9 mouse cellular contexts compared by ENCODE assay signal in genomic region chr8:22039468-22040152, GRCm38 (mm10). TPM values are rescaled to one million over a fixed set of nuclear protein-coding genes. Genes with fewer than 3 reads are reported as not detected.
DNase-seq lines count a peak whose midpoint lies in the region; ATAC-seq lines count a peak whose summit lies in the region.
"Had no signal": no experiment of that assay in that cellular context is flagged by ENCODE, and none has a peak within 500 bp of the region (broad histone marks: within the 10 kb centered on the region; RNA-seq: fewer than 3 reads in every experiment).

No protein-coding gene starts in this region.

- peaks cover 9% of the 10 kb centered on the region for H3K4me1 ChIP-seq in forebrain, embryonic 12.5 days
- H3K4me1 ChIP-seq in forebrain, embryonic 16.5 days (replicated peaks; ENCODE audit: control insufficient read depth, insufficient read depth, low read length) = no peaks in the 10 kb centered on the region
- no peaks in the 10 kb centered on the region; the same call in 1 of the 2 replicates for H3K4me1 ChIP-seq in forebrain, embryonic 13.5 days
- peaks cover 30% of the 10 kb centered on the region for H3K4me1 ChIP-seq in liver, embryonic 15.5 days (replicated peaks)
- 0 out of 2 replicates have a peak, but pooled peaks cover 3% of the 10 kb centered on the region for H3K4me1 ChIP-seq in neural tube, embryonic 11.5 days (ENCODE audit: control insufficient read depth, insufficient read depth, low read length)

- peak; percentile 12 for DNase-seq in neural tube, embryonic 11.5 days (ENCODE audit: low spot score)
- no peak for DNase-seq in gastrocnemius, adult 18-20 months (ENCODE audit: low spot score)
- no peak for DNase-seq in ovary, adult 18-20 months (ENCODE audit: low spot score)
- no peak for DNase-seq in left cerebral cortex, adult 8-10 months (ENCODE audit: low spot score in 2 of 2)

- no peak overlapping the region for H3K9ac ChIP-seq in forebrain, embryonic 12.5 days
- H3K9ac ChIP-seq in forebrain, embryonic 16.5 days (replicated peaks; ENCODE audit: low read depth, low read length) = no peak overlapping the region
- no peak overlapping the region for H3K9ac ChIP-seq in forebrain, embryonic 13.5 days
- H3K9ac ChIP-seq in liver, embryonic 15.5 days = no peak overlapping the region
- peak overlapping the region; percentile 11; the same call in 1 of the 2 replicates for H3K9ac ChIP-seq in neural tube, embryonic 11.5 days (ENCODE audit: low read length)
- H3K9ac ChIP-seq: neural tube, embryonic 12.5 days had no signal

- 14% methylated on average over 15 of the region's 15 CpGs for WGBS in forebrain, embryonic 12.5 days
- WGBS in forebrain, embryonic 16.5 days = 6% methylated on average over 15 of the region's 15 CpGs
- 7% methylated on average over 15 of the region's 15 CpGs for WGBS in forebrain, embryonic 13.5 days
- WGBS in liver, embryonic 15.5 days (ENCODE audit: insufficient replicate concordance) = 26% methylated on average over 15 of the region's 15 CpGs
- WGBS in neural tube, embryonic 11.5 days = 19% methylated on average over 15 of the region's 15 CpGs

- ATAC-seq in forebrain, embryonic 12.5 days (ENCODE audit: low FRiP score) = no peak
- ATAC-seq in forebrain, embryonic 16.5 days = no peak
- no peak for ATAC-seq in forebrain, embryonic 13.5 days
- ATAC-seq in liver, embryonic 15.5 days (ENCODE audit: insufficient read depth) = peak; percentile 63
- ATAC-seq in neural tube, embryonic 11.5 days (ENCODE audit: insufficient read depth, low FRiP score, low TSS enrichment) = no peak

- no peaks in the 10 kb centered on the region for H3K9me3 ChIP-seq in forebrain, embryonic 12.5 days
- no peaks in the 10 kb centered on the region for H3K9me3 ChIP-seq in forebrain, embryonic 16.5 days (ENCODE audit: control insufficient read depth, low read length)
- H3K9me3 ChIP-seq in forebrain, embryonic 13.5 days (replicated peaks) = no peaks in the 10 kb centered on the region
- H3K9me3 ChIP-seq in liver, embryonic 15.5 days (replicated peaks) = no peaks in the 10 kb centered on the region
- no peaks in the 10 kb centered on the region for H3K9me3 ChIP-seq in neural tube, embryonic 11.5 days (ENCODE audit: control insufficient read depth, low read length)
- H3K9me3 ChIP-seq: neural tube, embryonic 12.5 days had no signal

- no peaks in the 10 kb centered on the region for H3K36me3 ChIP-seq in forebrain, embryonic 12.5 days (replicated peaks)
- no peaks in the 10 kb centered on the region for H3K36me3 ChIP-seq in forebrain, embryonic 16.5 days (ENCODE audit: control insufficient read depth, insufficient read depth)
- no peaks in the 10 kb centered on the region for H3K36me3 ChIP-seq in forebrain, embryonic 13.5 days (ENCODE audit: poor library complexity, severe bottlenecking)
- peaks cover 6% of the 10 kb centered on the region; the same call in 1 of the 2 replicates for H3K36me3 ChIP-seq in liver, embryonic 15.5 days (replicated peaks)
- H3K36me3 ChIP-seq in neural tube, embryonic 11.5 days (ENCODE audit: control insufficient read depth, insufficient read depth, low read length) = no peaks in the 10 kb centered on the region
- H3K36me3 ChIP-seq: neural tube, embryonic 12.5 days had no signal

- peak overlapping the region; percentile 17 for H3K4me2 ChIP-seq in forebrain, embryonic 12.5 days
- no peak overlapping the region for H3K4me2 ChIP-seq in forebrain, embryonic 16.5 days (ENCODE audit: low read length)
- peak overlapping the region; percentile 28 for H3K4me2 ChIP-seq in forebrain, embryonic 13.5 days
- peak overlapping the region; percentile 40 for H3K4me2 ChIP-seq in liver, embryonic 15.5 days
- no peak overlapping the region for H3K4me2 ChIP-seq in neural tube, embryonic 11.5 days (ENCODE audit: low read depth)
- H3K4me2 ChIP-seq: neural tube, embryonic 12.5 days had no signal

- no peak overlapping the region for H3K27ac ChIP-seq in forebrain, embryonic 12.5 days
- no peak overlapping the region for H3K27ac ChIP-seq in forebrain, embryonic 16.5 days (ENCODE audit: low read length)
- no peak overlapping the region for H3K27ac ChIP-seq in forebrain, embryonic 13.5 days
- peak overlapping the region; percentile 49 for H3K27ac ChIP-seq in liver, embryonic 15.5 days (replicated peaks)
- H3K27ac ChIP-seq in neural tube, embryonic 11.5 days (ENCODE audit: low read depth, low read length) = no peak overlapping the region
- H3K27ac ChIP-seq: neural tube, embryonic 12.5 days had no signal

- H3K27me3 ChIP-seq in forebrain, embryonic 12.5 days = no peaks in the 10 kb centered on the region
- H3K27me3 ChIP-seq in forebrain, embryonic 16.5 days (replicated peaks; ENCODE audit: control insufficient read depth, insufficient read depth, low read length) = no peaks in the 10 kb centered on the region
- peaks cover 5% of the 10 kb centered on the region for H3K27me3 ChIP-seq in forebrain, embryonic 13.5 days
- H3K27me3 ChIP-seq in liver, embryonic 15.5 days = no peaks in the 10 kb centered on the region
- no peaks in the 10 kb centered on the region for H3K27me3 ChIP-seq in neural tube, embryonic 11.5 days (ENCODE audit: control insufficient read depth, insufficient read depth, low read length)
- H3K27me3 ChIP-seq: neural tube, embryonic 12.5 days had no signal

- no peak overlapping the region for H3K4me3 ChIP-seq in forebrain, embryonic 12.5 days (replicated peaks)
- H3K4me3 ChIP-seq in forebrain, embryonic 16.5 days (replicated peaks; ENCODE audit: low read length) = no peak overlapping the region
- no peak overlapping the region for H3K4me3 ChIP-seq in forebrain, embryonic 13.5 days
- H3K4me3 ChIP-seq in liver, embryonic 15.5 days (replicated peaks) = peak overlapping the region; percentile 44
- H3K4me3 ChIP-seq in neural tube, embryonic 11.5 days (ENCODE audit: low read depth, low read length) = no peak overlapping the region
- H3K4me3 ChIP-seq: neural tube, embryonic 12.5 days had no signal

RNA-seq across cellular contexts. Expression of gene Atp7b, which starts 20.5 kb away (rescaled TPM):
- polyA plus RNA-seq in forebrain, embryonic 12.5 days (2016; fragmentation: Nextera tagmentation; extraction: Ambion mirVana) = 2.3 and 2.6 TPM in 2 replicates
- polyA plus RNA-seq in forebrain, embryonic 16.5 days (2015; fragmentation: Nextera tagmentation; extraction: Ambion mirVana) = 1.7 and 1.9 TPM in 2 replicates
- polyA plus RNA-seq in forebrain, embryonic 13.5 days (2015; fragmentation: Nextera tagmentation; extraction: Ambion mirVana) = 1.3 TPM in 2 replicates
- 11.6 and 12.3 TPM in 2 replicates for polyA plus RNA-seq in liver, embryonic 15.5 days (2015; fragmentation: Nextera tagmentation; extraction: Ambion mirVana)
- polyA plus RNA-seq in neural tube, embryonic 11.5 days (2014; fragmentation: Nextera tagmentation; extraction: Ambion mirVana) = 1.5 and 1.6 TPM in 2 replicates
- total RNA-seq in gastrocnemius, adult 18-20 months (2021) = under 1 TPM in 1 of 2 experiments, not detected in 1; 0.02 TPM
- 1 to 10 TPM; 2.0 to 2.3 (median 2.2) TPM for total RNA-seq in left cerebral cortex, adult 8-10 months (2022)

RNA-seq across cellular contexts. Expression of gene Alg11, which starts 20.9 kb away (rescaled TPM):
- polyA plus RNA-seq in forebrain, embryonic 12.5 days (2016; fragmentation: Nextera tagmentation; extraction: Ambion mirVana) = 15.4 and 25.6 TPM in 2 replicates
- 33.6 and 37.8 TPM in 2 replicates for polyA plus RNA-seq in forebrain, embryonic 16.5 days (2015; fragmentation: Nextera tagmentation; extraction: Ambion mirVana)
- polyA plus RNA-seq in forebrain, embryonic 13.5 days (2015; fragmentation: Nextera tagmentation; extraction: Ambion mirVana) = 28.9 and 29.6 TPM in 2 replicates
- 9.2 and 9.3 TPM in 2 replicates for polyA plus RNA-seq in liver, embryonic 15.5 days (2015; fragmentation: Nextera tagmentation; extraction: Ambion mirVana)
- polyA plus RNA-seq in neural tube, embryonic 11.5 days (2014; fragmentation: Nextera tagmentation; extraction: Ambion mirVana) = 34.2 and 35.3 TPM in 2 replicates
- 1 to 10 TPM; 6.2 to 7.6 TPM for total RNA-seq in gastrocnemius, adult 18-20 months (2021)
- 10 to 100 TPM; 31.6 to 34.7 (median 33.8) TPM for total RNA-seq in left cerebral cortex, adult 8-10 months (2022)

Comparison
In these comparisons a context has a peak if more than half of its experiments do, and no peak if none do; other contexts are left out.
1. H3K4me2 ChIP-seq: peak in forebrain, embryonic 12.5 days (single experiment), forebrain, embryonic 13.5 days (single experiment) and liver, embryonic 15.5 days (single experiment); none in forebrain, embryonic 16.5 days (single experiment) and neural tube, embryonic 11.5 days (single experiment).